ENCODE assay signal across 19 mouse cellular contexts in the genomic region with DNA sequence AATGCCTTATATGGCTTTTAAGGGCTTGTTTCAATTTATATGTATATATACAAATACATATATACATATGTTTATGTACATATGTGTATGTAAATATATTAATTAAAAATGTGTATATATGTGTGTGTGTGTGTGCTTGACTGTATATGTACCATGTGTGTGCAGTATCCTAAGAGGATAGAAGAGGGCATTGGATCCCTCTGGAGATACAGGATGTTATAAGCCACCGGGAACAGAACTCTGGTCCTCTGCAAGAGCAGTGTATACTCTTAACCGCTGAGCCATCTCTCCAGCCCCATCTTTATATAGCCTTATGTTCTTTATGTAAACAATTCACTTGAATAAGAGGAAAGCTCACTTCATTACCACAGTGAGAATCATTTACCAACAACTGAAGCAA.
"Had no signal": no experiment of that assay in that cellular context is flagged by ENCODE, and none has a peak within 500 bp of the region (broad histone marks: within the 10 kb centered on the region; RNA-seq: fewer than 3 reads in every experiment).

No protein-coding gene starts in this region.

- H3K36me3 ChIP-seq: forebrain, embryonic 15.5 days; heart, embryonic 10.5 days; hindbrain, embryonic 15.5 days; kidney, embryonic 15.5 days; limb, embryonic 13.5 days; limb, embryonic 15.5 days; liver, embryonic 12.5 days had no signal

- DNase-seq: forebrain, postnatal 0 days; gastrocnemius, postnatal 14 days; gastrocnemius, postnatal 36 days; heart, adult 2 months; heart, postnatal 14 days; heart, postnatal 36 days; layer of hippocampus, adult 9-11 months; layer of hippocampus, postnatal 36 days; left cerebral cortex, postnatal 4 days had no signal

- H3K9me3 ChIP-seq: forebrain, embryonic 15.5 days; heart, embryonic 10.5 days; hindbrain, embryonic 13.5 days; hindbrain, embryonic 15.5 days; kidney, embryonic 15.5 days; limb, embryonic 15.5 days; liver, embryonic 12.5 days had no signal

- H3K4me3 ChIP-seq: forebrain, embryonic 15.5 days; heart, adult 2 months; heart, embryonic 10.5 days; hindbrain, embryonic 13.5 days; hindbrain, embryonic 15.5 days; kidney, embryonic 15.5 days; limb, embryonic 13.5 days; limb, embryonic 15.5 days; liver, embryonic 12.5 days had no signal

- H3K4me1 ChIP-seq: forebrain, embryonic 15.5 days; hindbrain, embryonic 13.5 days; hindbrain, embryonic 15.5 days; limb, embryonic 13.5 days had no signal

- H3K9ac ChIP-seq: forebrain, embryonic 15.5 days; forebrain, postnatal 0 days; hindbrain, embryonic 13.5 days; hindbrain, embryonic 15.5 days; kidney, embryonic 15.5 days; limb, embryonic 13.5 days; limb, embryonic 15.5 days; liver, embryonic 12.5 days had no signal

- H3K27me3 ChIP-seq: forebrain, embryonic 15.5 days; hindbrain, embryonic 13.5 days; hindbrain, embryonic 15.5 days; kidney, embryonic 15.5 days; limb, embryonic 13.5 days; limb, embryonic 15.5 days; liver, embryonic 12.5 days had no signal

- H3K4me2 ChIP-seq: forebrain, embryonic 15.5 days; hindbrain, embryonic 13.5 days; hindbrain, embryonic 15.5 days; kidney, embryonic 15.5 days; limb, embryonic 15.5 days; liver, embryonic 12.5 days had no signal

- ATAC-seq: forebrain, embryonic 15.5 days; forebrain, postnatal 0 days; hindbrain, postnatal 0 days; liver, embryonic 12.5 days had no signal

- H3K27ac ChIP-seq: forebrain, embryonic 15.5 days; heart, adult 2 months; hindbrain, embryonic 13.5 days; hindbrain, embryonic 15.5 days; hindbrain, postnatal 0 days; kidney, embryonic 15.5 days; kidney, postnatal 0 days; limb, embryonic 13.5 days; liver, embryonic 12.5 days had no signal
